Mouse (Mus musculus) thymus, postnatal 0 days (tissue): ENCODE measurements around the gene Adgrf1. TPM values are rescaled to one million over a fixed set of nuclear protein-coding genes. Genes with fewer than 3 reads are reported as not detected.

Experiments
- DNase-seq: peaks from one replicate; pipeline ENCODE4 v3.0.0-alpha.2; 2015; ENCODE audit warnings: low spot score
- polyA plus RNA-seq: library from polyadenylated mRNA; unstranded; fragments of >200 nt; fragmentation: Nextera tagmentation; extraction: Ambion mirVana; gene quantifications from 2 replicates; pipeline ENCODE4 v1.2.1, GENCODE M21; 2015

The Adgrf1 gene
- not detected in 2 replicates for polyA plus RNA-seq

DNA sequence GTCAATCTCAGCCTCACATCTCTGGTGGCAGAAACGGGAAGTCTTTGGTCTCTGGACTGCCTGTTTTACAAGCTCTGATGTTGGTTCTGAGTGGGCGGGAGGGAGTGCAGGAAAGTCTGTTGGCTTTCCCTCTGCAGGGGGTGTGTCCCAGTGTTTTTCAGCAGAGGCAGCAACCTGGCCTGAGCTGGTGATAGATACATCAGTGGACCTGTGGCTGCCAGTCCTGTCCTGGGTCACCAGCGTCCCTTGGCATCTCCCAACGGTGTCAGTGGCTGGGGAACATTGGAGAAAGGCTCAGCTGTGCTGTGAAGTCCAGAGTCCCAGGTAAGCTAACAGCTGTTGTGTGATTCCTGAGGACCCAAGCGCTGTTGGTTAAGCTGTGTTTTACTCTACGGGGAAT lies at the start of gene Adgrf1:
Gene Adgrf1, plus strand, starts transcription at position 169 of the 400 bp plus-strand sequence.
- no peak for DNase-seq

DNA sequence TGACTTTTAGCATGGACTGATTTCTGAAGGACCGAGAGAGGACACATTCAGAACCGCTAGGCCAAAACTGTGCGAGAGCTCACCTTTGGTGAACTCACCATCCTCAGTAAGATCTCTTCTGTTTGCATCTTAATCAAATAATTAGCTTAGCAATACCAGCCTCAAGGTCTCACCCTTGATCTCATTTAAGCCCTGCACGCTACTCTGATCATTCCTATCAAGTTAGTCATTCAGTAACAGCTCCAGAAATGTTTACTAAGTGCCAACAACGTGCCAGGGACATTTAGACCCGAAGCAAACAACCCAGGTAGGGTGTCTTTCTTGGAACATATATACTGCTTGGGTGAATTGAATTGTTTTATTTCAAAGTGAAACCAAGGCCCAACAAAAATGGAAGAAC lies 44.0 kb upstream of the Adgrf1 start:
- no peak for DNase-seq

DNA sequence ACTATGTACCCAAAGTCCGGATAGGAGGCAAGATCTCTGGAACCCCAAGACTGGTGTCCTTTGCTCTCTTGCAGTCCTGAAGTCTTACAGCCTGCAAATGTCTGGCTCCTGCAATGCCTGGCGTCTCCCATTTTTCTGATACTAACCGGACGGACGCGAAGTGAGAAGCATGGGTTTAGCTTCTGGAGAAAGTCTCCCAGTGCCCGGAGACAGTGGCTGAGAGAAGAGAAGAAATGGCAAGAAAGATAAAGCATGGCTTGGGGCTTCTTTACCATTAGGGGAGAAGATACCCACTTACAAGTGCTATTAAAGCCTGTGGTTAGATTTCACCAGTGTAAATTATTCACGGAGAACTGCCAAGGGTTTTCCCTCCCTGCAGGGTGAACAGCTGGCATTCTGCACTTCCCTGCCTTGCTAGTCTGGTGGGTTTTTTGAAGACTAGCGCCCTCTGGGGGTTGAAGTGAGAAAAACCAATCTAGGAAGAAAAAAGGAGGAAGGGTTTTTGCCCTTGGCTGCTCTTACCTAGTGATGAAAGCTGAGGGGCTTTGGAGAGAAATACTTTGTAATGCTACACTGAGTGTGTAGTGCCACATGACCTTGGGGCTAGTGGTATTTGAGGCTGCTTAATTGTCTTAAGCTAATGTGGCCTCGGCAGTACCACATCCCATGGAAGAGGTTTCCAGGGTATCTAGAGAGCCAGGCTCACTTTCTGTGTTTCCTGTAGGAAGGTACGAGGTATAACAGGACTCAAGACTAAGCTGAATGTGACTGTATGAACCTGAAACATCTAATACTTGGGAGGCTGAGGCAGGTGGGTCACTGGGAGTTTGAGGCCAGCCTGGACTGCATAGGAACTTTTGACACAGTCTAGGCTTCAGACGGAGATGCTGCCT lies 40.3 kb upstream of the Adgrf1 start:
- peak; percentile 78 for DNase-seq

DNA sequence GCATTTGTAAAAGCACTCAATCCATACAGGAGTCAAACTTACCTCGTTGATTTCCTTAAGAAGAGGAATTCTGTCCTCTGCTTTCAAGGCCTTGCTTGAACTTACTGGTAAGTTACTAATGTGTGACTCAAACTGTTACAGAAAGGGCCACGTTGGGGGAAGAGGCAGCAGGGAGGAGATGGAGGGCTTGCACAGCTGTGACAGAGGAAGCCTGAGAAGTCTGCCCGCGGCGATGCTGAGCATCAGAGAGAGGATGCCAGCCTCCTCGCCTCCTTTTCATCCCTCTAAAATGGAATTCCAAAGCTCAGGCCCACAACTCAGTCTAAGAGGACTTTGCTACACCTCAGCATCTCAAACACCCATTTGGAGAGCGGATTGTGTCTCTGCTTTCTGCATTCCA lies 39.3 kb upstream of the Adgrf1 start:
- DNase-seq: no peak

DNA sequence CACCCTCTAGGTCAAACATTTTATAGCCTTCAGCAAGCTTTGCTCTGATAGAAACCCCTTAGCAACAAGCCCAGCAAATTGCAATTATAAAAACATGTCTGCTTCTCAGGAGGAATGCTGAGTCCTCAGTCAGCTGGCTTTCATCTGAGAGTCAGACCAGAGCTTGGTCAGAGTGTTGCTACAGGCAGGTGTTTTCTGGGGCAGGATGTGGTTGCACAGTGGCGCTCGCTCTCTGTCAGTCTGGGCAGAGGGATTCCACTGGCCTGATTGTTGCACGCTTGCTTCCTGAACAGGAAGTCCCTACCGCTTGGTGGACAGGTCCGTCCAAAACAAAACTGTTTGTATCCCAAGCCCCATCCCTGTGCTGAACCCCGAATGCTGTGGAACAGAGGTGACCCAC lies 37.4 kb upstream of the Adgrf1 start:
- peak; percentile 84 for DNase-seq

DNA sequence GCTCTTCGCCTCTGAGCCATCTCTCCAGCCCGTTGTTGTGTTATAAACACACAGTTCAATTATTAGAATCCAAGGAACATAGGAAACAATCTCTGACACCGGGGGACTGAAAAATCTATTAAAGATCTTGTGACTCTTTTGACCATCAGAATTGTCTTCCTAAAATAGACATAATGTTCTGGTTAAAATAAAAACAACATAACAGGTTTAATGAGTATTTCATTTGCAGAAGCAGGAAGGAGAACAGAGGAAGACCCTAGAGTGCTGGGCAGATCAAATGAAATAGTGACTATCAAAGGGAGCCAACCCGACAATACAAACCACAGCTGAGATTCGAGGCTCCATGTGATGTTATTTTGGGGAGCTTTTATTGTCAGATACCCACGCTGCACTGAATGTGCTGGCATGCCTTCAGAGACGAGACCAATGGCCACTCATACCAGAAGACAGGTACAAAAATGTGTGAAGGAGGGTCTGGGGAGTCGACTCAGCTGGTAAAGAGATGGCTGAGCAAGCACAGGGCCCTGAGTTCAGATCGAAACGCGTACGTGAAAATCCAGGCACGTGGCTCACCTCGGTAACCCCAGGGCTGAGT lies 33.4 kb upstream of the Adgrf1 start:
- no peak for DNase-seq

DNA sequence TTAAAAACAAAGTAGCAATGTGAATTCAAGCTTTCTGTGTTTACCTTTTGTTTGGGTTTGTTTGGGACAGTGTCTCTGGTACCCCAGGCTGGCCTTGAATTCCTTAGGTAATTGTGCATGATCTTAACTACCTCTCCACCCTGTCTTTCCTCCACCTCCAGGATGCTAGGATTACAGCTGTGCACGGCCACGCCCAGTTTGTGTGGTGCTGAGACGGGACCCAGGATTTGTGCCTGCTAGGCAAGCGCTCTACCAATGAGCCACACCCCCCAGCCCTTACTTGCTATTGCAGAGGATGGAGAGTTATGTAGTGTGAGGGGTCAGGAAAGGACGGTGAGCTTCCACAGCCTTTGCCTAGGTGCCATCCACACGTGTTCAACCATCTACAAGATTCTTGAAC lies 31.1 kb upstream of the Adgrf1 start:
- no peak for DNase-seq

DNA sequence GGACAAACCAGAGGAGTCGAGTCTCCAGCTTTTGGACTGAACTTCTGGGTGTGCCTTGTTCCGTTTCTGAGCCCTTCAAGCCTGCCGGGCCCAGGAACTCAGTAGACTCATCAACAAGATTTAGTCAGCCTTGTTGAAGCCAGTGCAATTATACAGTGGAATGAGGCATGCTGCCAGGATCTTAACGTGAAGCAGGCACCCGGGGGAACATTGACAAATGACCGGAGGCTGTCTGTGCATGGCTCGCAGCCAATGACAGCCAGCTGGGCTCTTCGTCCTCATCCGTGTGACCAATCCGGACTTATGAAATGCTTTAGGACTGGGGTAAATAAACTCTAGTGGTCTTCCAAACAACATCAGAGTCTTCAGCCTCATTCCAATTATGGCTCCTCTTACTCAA lies 29.0 kb upstream of the Adgrf1 start:
- DNase-seq: no peak

DNA sequence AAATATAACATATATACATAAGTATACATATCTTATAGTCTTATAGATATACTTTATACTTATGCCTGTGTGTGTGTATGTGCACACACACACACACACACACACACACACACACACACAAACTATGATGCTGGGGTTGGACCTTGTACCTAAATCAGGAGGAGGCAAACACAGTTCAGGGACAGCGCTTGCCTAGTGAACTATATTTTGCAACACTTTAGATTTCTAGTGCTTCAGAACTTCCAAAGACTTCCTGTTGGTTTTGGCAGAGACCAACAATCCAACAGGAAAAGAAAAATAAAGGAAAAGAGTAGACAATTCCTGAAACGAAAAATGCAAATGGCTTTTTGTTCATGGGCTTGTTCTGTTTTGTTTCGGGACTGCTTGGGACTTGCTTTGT lies 27.5 kb upstream of the Adgrf1 start:
- no peak for DNase-seq

DNA sequence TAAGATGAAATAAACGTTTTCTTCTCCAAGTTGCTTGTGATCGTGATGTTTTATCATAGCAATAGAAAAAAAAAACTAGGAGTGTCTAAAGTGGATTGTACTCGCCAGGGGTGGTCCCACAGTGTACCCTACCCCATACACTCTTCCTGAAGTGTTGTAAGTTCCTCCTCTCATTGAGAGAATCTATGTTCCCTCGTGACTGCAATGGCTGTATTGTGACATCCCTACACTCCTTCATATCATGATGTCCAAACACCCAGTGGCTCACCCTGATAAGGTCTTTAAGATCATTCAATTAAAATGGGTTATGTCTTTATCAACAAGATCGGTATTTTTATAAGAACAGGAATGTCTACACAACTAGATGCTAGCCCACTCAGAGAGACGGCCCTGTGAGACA lies 24.8 kb upstream of the Adgrf1 start:
- DNase-seq: no peak

DNA sequence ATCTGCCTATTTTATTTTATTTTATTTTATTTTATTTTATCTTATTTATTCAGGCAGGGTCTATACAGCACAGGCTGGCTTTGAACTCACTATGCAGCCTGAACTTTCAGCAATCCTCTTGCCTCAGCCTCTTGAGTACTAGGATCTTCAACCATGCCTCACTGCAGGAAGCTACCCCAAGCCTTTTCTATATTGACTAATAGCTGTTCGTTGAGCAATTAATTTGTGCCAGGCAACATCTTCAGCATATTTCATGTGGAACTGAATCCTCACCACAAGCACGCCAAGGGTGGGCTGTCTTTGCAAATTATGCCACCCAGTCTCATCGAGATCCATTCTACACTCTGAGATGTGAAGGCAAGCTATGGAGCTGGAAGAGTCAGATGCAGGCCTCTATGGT lies 22.9 kb upstream of the Adgrf1 start:
- no peak for DNase-seq

DNA sequence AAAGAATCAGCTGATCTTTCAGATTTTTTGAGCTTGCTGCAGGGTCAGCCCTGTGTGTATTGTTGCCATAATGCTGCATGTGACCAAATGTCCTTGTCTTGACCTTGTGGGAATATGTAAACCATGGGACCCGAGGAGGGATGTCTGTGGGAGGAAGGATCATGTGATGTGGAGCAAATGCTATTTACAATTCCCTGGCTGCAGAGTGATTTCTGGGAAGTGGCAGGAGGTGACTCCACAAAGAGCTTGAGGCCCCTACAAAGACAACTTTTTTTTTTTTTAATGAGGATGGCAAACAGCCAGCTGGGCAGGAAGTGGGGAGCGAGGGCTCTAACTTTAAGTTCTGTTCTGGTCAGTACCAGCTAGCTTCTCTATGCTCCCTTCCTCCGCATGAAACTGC lies 20.5 kb upstream of the Adgrf1 start:
- no peak for DNase-seq

DNA sequence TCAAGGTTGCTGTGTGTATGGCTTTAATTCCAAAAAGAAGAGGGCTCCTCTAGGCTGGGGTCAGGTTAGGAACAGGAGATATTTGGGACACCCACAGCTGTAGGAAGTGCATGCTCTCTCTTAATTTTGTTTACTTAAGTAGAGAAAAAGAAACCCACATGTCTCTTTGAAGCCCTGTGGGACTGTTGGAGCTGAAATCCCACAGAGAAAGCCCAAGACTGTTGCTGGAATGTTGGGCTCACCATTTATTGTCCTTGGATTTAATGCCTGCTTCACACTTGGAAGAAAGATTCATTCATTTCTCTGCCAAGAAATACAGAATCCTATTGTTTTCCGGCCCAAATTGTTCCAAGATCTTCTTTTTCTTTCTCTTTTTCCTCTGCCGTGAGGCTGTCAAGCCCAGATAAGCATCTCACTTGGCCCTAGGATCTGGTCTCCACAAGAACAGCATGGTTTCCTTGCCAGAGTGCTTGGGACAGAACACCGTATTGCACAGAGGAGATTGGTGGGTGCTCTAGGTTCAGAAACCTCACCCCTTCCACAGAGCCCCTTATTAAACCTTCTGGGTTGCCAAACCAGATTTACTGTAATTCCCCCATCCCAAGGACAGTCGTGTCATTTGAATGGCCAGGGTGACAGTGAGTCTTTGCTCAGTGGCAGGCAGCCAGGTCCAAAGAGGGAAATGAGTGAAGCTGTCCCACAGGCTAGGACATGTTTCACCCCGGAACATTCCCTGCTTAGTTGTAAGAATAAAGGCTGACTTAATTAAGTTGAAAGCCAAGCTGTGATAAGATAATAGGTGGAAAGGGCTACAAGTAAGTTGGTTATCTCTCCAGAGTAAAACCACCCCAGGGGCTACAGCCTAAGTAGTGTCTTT lies 18.6 kb upstream of the Adgrf1 start:
- no peak for DNase-seq

DNA sequence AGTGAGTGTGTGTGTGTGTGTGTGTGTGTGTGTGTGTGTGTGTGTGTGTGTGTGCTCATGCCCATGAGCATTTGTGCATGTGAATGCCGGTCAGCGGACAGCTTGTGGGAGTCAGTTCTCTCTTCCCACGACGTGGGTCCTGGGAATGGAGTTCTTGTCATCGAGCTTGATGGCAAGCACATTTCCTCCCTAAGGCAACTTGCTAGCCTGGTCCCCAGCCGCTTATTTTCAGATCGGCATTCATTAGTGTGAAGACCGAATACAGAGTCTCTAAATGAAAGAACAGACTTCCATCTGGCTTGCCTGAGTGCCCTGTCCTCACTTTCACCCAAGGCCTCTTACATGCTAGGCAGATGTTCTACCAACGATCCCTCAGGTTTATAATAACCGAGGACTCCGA lies 17.3 kb upstream of the Adgrf1 start:
- no peak for DNase-seq

DNA sequence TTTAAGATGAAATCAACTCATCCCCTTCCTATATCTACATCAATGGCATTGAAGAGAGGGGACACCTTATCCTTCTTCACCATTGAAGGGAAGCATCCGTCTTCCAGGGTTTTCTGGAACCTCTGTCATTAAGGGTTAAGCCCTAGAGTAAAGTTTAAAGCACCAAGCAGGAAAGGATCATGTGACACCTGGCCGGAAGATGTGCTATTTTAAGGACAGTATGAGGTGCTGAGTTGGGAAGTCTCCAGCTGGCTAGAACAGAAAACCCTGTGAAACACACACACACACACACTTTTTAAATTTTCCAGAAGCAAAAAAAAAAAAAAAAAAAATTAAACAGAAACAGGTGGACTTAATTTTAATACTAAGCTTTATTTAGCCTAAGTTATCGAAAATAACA lies 15.9 kb upstream of the Adgrf1 start:
- DNase-seq: peak; percentile 34

DNA sequence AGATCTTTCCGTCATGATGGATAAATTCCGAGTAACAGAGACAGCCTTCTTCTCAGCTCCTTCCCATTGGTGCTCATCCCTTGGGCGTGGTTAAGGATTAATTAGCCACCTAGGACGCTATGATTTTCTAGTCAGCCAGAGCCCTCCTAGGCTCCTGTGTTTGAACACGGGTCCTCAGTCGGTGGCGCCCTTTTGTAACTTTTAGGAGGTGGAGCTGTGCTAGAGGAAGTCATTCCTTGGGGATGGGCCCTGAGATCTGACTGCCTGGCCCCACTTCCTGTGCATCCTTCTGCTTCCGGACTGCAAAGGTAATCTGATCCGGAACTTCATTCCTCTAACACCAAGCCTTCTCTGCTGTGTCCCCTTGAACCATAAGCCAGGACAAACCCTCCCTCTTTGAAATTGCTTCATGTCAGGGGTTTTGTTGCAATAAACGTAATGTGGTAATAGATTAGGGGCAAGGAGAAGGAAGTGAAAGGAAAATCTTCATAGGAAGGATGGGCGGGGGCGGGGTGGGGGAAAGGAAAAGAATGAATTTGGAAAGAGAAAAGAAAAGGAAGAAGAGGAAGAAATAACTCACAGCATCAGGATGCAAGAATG lies 13.5 kb upstream of the Adgrf1 start:
- DNase-seq: no peak

DNA sequence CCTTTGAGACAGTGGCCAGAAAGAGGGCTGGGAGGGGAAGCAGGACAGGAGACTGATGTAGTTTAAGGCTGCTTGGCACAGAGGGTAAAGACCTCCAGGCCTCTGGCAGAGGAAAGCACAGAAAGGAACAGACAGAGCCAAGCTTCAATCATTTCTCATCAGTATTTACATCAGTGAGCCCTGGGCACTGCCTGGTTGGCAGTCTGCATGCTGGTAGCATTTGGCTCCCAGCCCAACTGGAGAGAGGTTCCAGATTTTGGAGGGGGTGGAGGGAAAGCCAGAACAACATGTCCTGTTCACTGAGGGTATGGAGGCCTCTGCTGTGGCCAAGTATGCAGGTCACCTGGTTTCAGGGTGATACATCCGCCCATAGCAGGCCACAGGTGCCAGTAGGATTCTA lies 12.4 kb upstream of the Adgrf1 start:
- no peak for DNase-seq

DNA sequence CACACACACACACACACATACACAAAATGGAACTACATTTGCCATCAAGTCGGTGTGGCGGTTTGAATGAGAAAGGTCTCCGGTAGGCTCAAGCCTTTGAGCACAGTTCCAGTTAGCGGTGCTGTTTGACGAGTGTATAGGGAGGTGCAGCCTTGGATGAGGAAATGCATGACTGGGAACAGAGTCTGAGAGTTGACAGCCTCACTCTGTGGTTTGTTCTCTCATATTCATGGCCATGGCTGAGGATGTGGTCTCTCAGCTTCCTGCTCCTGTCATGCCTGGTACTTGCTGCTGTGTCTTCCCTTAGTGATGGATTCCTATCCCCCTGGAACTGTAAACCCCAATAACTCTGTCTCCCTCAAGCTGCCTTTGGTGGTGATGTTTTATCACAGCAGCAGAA lies 8.2 kb upstream of the Adgrf1 start:
- DNase-seq: peak; percentile 20

DNA sequence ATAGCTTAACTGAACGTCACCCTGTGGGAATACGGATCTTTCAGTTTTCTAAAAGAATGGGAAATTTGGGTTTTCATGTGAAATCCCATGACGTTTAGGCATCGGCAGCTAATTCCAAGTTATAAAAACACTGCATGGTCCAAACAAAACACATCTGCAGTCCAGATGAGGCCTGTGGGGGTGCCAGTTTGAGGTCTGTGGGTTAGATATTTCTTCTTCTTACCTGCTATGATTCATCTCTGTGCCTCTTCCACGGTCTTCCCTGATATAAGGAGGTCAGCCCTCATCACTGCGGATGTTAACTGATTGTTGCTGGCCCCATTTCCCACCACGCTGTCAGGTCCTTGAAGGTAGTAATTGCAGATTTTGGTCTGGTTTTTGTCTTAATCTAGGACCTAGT lies 5.4 kb upstream of the Adgrf1 start:
- no peak for DNase-seq

DNA sequence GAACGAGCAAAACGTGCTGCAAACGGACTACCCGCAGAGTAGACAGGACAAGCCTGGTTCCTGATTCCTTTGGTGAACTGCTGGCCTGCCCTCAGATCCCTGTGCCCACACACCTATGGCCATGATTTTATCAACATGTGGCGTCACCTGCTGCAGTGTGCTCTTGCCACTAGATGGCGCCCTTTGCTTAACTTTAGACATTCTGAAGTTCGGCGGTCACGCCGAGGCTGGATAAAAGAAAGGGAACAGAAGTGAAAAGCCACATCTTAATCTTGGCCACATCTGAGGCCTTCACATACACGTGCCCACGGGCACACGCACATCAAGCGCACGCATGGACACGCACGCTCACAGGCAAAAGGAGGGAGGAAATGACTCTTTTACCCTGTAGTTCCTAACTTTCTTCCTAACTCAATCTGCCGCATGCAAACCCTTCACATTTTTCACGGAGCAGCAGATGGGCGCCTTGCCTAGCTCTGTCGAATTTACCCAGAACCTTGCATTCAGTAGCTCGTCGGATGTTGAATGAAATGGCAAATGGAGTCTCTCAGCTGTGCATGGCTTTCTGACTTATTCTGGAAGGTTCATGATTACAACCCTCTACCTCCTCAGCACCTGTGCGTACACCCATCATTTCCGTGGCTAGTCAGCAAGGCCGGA lies 4.8 kb upstream of the Adgrf1 start:
- peak; percentile 83 for DNase-seq

DNA sequence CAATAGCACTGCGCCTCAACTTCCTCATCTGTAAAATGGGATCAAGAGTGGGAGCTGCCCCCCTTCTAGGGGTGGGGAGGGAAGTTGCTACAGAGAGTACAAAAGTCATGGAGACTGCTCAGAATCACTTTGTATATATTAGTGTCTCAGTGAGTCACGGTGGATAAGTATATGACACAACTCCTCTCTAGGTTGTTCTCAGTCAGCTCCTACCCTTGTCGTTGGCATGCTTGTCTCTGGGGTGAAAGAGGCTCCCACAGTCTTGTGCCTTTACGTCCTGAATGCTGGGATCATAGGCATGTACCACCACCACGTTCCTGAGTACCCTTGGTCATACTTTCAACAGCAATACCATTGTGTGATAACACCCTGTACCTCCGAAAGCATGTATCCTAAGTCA lies 4.2 kb upstream of the Adgrf1 start:
- DNase-seq: no peak
